Mouse (Mus musculus) inflammation-experienced regulatory T-cells, adult 6 months (primary cell): Measurements from ENCODE around the gene E130114P18Rik. TPM values are rescaled to one million over a fixed set of nuclear protein-coding genes. Genes with fewer than 3 reads are reported as not detected.

Experiments used
- ATAC-seq: one replicate; pipeline ENCODE4 v1.8.0; 2017
- polyA plus RNA-seq, 3 experiments: library from polyadenylated mRNA; unstranded; fragments of 100-300 nt; shearing (Covaris generic); gene quantifications; one replicate each; pipeline ENCODE4 v1.2.1; 2017

E130114P18Rik gene
- polyA plus RNA-seq, 3 experiments from 2014 or later = not detected

DNA sequence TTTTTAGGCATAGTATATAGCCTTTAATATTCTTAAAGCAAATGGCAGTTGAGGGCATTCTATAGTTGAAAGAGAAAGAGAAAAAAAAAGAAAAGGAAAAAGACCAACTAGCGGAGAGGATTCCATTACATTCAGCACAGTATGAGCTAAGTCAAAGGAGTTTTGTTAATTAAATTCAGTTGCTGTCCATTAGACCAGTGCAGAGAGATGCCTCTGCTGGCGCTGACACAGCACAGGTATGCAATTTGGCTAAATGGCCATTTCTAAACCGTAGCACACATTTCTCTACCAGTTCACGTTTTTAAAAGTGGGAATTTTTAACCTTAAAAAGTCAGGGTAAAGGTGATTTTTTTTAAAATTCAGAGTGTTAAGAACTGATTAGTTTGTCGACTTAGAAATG, 26.8 kb upstream of the E130114P18Rik start:
- no peak for ATAC-seq

DNA sequence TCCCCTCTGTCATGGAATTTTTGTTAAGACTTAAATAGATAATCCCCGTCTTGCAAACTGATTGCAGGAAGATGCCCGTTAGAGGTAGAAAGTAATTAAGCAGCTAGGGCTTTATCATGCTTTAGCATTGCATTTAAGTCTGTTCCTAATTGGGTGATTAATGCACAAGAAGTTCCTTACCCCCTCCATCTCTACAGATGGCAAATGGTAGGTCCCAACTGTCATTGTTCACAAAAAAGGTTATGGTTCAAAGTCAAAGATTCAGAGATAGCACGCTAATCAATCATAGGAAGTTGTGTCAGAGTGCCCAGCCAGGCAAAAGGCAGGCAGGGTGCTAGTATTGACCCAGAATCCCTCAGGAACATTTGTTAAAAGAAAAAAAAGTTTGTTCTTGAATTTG, 25.9 kb upstream of the E130114P18Rik start:
- ATAC-seq = no peak

DNA sequence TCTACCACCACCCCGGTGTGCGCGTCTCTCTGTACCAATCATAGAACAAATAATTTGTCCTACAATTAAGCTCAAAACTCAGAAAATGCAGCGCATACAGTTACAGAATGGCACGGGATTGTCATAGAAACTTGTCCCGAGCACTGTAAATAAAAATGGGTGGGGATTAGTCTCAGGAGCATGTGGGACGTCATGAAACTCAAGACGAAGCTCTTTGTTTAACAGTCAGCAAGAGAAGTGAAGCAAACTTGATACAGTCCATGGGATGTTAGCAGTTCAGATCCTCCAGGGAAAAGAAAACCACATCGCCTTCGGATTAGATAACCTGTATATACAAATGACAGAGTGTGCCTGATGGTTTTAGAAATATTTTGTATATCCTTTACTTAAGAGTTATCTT, 18.6 kb upstream of the E130114P18Rik start:
- ATAC-seq = no peak

DNA sequence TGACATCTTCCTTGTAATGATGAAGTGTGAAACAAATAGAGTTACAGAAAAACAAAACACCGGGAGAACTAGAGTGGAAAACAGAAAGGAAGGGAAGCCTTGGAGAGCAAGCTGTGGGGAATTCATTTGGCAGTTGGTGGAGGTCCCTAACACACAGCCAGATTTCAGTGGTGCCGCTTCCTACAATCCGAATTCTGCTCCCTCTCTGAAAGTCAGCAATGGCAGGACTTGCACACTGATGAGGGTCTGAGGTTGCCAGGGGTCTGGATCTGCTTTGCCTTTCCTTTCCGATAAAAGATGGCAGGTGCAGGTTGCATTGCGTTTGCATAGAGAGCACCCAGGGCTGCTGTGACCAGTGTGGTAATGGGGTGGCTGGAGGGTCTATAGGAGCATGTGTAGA, 18.1 kb upstream of the E130114P18Rik start:
- ATAC-seq = no peak

DNA sequence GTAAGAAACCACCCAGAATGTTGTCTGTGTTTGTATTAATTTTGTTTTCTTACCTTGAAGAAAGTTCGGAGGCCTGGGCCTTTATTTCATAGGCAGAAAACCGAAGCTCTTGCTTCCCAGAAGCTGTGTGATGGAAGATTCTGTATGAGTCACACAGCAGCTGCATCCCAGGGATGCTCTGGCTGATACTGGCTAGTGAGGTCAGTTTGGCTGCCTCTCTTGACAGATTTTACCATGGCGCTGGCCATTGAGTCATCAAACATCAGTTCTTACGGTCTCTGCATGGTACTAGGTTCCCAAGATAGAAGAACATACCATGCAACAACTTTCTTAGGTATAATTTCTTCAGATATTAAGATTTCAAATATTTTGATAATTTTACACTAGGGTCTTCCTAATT, 17.0 kb upstream of the E130114P18Rik start:
- ATAC-seq = no peak

DNA sequence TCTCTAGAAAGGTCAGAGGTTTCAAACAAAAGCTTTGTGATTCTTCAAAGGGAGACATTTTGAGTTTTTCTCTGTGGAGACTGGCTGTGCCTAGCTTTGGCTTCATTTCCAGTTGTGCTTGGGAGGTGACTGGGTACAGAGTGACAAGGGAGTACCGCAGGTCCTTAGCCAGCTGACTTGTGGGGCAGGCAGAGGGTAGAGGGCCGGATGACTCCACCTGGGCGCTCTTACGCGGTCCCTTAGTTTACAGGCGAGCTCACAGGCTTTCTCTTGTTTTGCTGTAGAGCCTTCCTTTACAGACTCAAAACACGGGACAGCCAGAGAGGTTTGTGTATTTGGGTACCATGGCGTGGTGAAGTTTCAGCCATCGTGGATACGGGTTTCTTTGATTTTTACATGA, 16.1 kb upstream of the E130114P18Rik start:
- ATAC-seq = no peak

DNA sequence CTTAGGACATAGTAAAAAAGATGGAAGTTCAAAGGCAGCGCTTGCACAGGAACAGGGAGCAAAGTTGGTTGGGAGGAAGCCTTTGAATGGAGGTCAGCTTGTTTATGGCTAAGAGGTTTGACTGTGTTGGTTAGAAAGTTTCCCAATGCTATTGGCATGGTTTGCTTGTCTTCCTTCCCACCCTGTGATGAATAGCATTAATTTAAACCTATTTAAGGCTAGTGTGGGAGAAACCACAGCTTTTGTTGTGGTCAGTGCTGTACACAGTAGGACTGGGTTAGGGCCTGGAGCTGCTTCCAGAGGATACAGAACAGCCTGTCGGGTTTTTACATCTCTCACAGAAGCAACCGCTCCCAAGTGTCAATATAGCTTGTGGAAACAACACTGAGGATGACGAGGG, 10.7 kb upstream of the E130114P18Rik start:
- no peak for ATAC-seq

DNA sequence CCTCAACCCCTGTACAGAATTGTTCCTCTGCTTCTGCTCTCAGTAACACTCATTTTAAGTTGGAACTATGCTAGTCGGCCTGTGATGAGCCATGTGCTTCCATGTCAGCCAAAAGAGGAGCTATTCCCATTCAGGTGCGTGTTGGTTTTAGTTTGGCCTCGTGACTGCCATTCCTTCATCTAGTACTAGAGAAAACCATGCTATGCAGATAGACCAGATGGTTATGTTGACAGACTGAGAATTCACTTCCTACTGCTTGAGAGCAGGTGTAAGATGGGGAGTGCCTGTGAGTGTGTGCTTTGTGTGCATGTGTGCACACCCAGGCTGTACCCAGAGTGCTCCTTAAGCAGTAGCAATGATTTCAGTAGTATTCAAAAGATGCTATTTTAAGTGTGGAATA, 9.6 kb upstream of the E130114P18Rik start:
- no peak for ATAC-seq

DNA sequence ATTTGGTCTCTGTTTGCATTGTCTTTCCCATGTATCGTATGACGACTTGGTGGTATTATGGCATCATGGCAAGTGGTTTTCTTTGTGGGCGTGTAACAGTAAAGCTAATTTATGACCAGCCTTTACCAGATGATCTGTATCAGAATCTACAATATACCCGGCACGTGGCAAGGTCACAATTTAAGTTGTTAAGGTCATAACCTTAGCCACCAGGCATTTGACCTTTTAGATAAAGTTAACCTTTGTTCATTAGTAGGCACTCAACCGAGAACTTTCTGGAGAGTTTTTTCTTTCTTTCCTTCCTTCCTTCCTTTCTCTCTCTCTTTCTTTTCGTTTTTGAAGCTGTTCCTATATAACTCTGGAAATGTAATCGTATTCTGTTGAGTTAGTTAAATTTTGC, 8.7 kb upstream of the E130114P18Rik start:
- no peak for ATAC-seq

DNA sequence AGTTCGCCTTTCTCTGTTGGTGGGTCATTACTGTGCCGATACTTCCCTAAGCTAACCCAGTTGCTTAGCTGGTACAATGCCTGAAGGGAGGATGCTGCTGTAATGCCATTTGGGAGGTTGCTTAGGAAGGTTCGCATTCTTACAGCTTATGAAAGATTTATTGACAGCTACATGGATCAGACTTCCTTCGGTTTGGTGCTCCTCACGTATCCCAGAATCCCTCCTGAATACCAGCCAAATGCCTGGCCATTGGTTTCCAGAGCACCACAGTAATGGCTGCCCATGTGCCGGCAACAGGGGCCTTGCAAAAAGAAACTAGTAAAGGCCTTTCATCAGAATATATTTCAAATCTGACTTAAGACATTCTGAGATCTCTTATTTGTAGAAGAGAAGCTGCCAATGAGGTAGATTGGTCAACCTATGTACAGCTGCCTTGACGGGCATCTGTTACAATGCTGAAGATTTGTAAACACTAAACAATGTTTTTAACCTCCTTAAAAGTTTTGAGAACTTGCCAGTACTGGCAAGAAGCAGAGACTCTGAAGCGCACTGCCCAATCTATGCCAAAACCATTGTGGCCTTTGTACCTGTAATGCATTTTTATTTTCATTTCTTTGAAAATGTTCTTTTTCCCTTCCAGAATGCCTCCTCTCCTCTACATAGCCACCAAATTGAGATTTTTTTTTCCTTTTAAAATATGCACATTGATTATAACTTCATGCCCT, 7.8 kb upstream of the E130114P18Rik start:
- no peak for ATAC-seq

DNA sequence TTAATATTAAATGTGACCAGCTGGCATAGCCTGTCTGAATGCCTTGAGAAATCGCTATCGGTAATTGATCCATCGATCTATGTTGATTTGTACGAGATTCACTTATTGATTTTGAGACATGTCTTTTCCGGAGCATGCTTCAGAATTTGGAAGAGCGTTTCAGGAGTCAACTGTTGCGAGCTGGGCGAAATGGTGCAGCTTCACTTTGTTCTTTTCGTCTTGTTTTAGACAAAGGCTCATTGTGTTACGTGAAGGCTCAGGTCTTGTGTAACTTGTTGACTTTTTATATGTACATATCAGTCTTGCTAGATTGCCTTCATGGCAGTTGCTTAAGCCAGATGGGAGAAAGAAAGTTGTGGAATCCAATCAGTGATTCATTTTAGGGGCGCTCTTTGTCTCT, 6.4 kb upstream of the E130114P18Rik start:
- no peak for ATAC-seq

DNA sequence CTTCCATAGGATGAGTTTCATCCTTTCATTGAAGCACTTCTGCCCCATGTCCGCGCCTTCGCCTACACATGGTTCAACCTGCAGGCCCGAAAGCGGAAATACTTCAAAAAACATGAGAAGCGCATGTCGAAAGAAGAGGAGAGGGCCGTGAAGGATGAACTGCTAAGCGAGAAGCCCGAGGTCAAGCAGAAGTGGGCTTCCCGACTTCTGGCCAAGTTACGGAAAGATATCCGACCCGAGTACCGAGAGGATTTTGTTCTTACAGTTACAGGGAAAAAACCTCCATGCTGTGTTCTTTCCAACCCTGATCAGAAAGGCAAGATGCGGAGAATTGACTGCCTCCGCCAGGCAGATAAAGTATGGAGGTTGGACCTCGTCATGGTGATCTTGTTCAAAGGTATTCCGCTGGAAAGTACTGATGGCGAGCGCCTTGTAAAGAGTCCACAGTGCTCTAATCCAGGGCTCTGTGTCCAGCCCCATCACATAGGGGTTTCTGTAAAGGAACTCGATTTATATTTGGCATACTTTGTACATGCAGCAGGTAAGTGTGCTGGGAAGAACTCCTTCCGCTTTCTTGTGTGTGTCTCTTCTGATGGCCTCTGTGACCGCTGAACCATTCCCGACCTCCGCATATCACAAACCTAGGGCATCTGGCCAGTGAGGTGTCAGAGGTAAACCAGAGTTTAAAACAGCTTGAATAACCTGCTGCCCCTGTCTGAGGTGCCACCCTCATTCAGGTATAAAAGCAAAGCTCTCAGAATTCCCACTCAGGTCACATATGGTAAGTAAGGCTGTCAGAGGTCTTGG, 5.4 kb upstream of the E130114P18Rik start:
- ATAC-seq = no peak

DNA sequence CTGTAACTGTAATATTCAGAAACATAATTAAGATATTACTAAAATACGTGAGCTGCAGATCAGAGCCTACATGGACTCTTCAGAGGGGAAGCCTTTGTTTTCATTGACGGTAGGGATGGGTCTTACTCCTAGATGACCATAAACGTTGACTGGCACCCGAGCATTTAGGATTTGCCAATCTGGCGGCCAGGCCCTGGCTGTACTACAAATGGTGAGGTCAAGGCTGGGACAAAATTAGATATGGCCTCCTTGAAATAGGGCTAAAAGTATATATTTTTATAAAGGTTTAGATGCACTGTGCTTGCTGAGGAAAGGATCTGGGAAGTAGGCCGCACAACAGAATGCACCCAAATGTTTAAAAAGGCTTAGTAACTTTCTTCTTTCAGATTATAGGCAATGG, 4.6 kb upstream of the E130114P18Rik start:
- ATAC-seq = no peak

DNA sequence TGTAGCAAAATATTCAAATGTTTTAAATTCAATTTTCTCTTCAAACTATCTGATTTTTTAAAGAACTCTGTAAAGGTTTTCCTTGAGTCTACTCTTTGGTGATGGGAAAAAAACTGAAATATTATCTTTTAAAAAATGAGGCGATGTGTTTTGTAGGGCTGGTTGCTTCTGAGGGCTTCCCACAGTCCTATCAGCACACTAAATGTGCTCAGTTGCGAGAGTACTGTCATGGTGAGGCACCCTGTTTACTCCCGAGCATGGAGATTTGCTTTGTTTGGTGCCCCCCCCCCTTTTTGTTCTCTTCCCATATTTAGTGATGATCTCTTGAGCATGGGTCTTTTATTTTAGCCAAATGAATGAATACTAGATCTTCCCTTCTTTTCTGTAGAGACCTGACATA, 4.2 kb upstream of the E130114P18Rik start:
- ATAC-seq = no peak

DNA sequence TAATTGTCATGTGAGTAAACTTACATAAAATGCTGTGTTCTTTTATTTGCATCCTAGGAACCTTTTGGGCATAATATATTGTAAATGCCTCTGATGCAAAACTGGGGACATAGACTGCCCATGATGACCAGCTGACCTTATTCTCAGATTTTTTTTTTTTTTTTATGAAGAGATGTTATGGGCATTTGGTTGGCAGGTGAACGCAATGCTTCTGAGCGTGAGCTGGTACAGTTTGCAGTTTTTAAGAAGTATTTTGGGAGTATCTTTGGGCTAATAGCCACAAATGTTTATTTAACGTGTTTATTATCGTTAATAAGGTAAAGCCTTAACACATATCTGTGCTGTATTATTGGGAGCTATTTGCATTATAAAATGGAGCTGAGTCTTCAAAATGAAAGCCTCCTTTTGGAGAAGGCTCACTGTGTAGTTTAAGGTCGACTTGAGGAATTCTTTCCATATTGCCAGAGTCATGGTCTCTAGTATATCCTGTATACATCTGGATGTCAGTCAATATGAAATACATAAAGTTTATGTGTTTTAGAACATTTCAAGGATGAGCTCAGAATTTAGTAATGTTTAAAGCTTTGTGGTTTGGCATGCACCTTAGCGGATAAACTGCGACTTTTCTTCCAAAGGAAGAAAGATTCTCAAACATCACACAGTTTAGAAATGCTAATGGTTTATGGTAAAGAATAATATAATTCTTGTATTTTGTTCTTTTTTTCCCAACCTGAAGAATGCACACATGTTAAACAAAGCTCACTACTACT, 3.0 kb upstream of the E130114P18Rik start:
- ATAC-seq = no peak

DNA sequence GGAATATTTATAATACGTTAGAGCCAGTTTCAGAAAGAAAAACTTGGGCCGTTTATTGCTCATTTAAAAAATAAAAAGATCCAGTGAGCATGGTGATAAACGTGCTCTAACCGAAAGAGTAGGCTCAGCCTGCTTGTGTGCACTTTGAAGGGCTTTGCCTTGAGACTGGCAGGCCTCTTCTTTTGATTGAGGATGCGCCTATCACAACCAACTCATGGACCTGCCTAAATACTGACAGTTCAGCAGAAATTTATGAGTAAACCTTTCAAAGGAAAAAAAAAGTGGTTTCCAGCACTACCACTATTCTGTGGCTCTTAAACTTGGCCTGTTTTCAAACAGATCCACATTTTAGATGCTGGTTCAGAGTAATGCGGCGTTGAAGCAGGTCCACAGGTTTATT, 2.1 kb upstream of the E130114P18Rik start:
- no peak for ATAC-seq

DNA sequence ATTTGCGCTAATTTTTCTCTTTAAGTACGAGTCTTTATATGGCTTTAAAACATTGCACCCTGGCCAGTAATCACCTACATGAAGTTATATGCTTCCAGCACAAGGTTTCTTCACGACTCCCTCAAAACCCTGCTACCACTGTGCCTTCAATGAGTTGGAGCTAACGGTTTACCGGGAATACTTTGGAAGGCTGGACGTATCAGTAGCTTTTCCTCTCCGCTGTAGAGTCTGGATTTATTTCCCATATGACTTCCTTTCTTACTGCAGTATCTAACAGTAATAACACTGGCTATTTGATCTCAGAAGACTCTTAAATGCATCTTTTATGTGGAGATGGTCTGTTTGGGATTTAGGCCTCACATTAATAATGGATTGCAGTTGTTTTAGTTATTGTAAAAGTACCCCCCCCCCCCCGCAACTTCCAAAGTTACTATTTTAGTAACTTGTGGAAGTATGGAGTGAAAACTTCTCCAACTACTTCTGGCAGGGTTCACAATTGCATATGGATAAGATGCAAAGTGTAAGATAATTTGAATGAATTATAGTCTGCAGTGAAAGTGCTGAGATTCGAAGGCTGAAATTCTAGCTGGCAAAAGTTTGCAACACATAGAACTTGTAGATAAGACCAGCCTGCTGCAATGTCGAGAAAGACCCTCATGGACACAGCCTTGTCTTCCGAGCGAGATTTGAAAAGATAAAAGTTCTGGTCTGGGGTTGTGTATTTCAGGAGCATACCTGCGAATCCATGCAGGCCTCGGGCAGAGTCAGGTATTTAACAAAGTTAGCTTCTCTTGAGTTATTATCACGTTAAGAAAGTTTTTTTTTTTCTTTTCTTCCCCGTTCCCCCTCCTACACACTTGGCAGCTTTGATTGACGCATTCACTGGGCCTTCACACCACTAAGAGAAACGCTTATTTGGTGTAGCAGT, 1.4 kb upstream of the E130114P18Rik start:
- no peak for ATAC-seq

DNA sequence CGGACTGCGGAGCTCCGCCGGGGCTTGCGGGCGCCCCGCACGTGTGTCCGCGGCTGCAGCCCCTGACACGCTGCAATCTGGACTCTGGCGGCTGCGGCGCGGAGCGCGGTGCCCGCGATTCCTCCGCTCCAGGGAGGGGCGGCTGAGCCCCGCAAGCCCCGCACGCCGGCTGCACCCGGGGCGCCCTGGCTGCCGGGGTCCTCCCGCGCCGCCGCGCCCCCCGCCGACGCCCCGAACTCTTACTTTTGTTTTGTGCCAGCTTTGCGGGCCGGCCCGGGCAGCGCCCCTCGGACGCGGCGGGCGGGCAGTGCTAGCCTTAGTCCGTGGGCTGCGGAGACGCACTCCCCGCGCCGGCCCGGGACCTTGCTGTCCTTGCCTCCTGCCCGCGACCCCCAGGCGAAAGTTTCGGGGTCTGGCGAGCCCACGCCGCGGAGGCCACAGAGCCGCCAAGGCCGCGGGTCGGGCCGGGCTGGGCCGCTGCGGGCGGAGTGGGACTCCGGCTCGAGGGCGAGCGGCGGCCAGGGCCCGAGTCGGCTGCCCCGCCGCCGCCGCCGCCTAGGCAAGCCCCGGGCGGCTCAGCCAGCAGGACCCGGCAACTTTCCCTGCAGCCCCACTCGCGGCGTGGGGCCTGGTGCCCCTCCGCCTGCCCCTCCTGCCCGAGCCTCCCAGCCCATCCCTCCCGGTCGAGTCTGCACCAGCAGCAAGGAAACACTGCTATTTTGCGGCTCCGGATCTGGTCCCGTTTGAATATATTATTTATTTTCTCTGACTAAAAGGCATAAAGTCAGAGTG, 529 bp upstream of the E130114P18Rik start:
- no peak for ATAC-seq

DNA sequence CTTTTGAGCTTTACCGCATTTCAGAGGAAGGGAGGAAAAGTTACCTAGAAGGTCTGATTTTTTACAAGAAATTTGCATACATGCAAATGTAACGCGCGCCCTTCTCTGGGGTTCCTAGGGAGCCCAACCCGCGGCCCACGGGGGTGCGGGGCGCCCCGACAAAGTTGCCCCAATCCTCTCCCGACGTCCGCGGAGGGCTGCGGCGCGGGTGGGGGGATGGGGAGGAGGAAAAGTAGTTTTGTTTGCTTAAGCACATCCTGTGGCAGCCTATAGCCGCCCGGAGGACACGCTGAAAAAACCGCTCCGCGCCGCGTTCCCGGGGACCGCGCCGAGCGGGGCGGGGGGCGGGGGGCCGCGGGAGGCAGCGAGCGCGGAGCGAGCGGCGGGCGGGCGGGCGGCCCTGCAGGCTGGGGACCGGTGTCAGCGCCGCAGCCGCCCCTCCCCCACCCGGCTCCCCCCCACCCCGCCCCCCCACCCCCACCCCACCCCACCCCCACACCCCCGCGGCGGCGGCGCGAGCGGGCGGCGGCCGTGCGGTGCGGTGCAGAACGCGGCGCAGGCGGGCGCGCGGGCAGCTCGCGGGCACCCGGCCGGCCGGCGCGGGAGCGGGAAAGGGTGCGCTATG, 685 bp downstream of the E130114P18Rik start:
- peak; percentile 0 for ATAC-seq

DNA sequence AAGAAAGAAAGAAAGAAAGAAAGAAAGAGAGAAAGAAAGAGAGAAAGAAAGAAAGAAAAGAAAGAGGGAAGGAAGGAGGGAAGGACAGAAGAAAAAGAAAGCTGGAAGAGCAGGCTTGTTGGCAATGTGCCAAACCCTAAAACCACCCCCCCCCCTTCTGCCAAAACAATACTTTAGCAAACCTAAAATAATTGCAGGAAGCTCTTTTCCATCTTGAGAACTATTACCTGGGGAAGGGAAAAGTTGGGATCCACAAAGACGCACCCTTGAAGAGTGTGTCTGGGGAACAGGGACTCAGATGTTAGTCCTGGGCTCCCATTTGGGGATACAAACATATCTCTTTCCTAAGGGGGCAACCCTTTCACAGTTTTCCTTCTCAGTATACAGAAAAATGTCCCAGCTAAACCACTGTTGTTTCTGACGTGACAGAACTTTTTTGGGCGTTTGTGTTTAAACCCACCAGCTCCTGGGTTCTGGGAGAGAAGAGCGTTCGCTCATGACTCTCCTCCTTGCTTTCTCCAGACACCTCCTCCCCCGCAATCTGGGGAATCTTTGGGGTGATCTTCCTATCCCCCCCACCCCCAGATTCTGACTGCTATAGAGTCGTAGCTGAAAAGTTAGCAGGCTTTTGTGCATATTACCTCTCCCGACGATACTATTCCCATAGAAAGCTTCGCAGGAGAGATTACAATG, 1.3 kb downstream of the E130114P18Rik start:
- ATAC-seq = no peak
